Mouse (Mus musculus) urinary bladder, adult 2 months (tissue): Measurements from ENCODE around the gene Trappc6a. TPM values are rescaled to one million over a fixed set of nuclear protein-coding genes. Genes with fewer than 3 reads are reported as not detected.

ENCODE experiments used
- DNase-seq: peaks from one replicate; pipeline ENCODE4 v3.0.0; 2022; ENCODE audit warnings: low spot score
- polyA plus RNA-seq: library from polyadenylated mRNA; depleted of rRNA; stranded (reverse); fragments of >200 nt; gene quantifications from 2 replicates; pipeline ENCODE4 v1.2.3, GENCODE M21; 2012; rRNA removed

The Trappc6a gene
- polyA plus RNA-seq, 1 experiment = 77.3 TPM

- DNase-seq = no peak
Measured at GRCm38 (mm10) chr7:19561431-19561764, 53.2 kb downstream of the Trappc6a start.

GRCm38 (mm10) chr7:19561765-19562642 lies 53.8 kb downstream of the Trappc6a start:
- DNase-seq = peak; percentile 87

DNA sequence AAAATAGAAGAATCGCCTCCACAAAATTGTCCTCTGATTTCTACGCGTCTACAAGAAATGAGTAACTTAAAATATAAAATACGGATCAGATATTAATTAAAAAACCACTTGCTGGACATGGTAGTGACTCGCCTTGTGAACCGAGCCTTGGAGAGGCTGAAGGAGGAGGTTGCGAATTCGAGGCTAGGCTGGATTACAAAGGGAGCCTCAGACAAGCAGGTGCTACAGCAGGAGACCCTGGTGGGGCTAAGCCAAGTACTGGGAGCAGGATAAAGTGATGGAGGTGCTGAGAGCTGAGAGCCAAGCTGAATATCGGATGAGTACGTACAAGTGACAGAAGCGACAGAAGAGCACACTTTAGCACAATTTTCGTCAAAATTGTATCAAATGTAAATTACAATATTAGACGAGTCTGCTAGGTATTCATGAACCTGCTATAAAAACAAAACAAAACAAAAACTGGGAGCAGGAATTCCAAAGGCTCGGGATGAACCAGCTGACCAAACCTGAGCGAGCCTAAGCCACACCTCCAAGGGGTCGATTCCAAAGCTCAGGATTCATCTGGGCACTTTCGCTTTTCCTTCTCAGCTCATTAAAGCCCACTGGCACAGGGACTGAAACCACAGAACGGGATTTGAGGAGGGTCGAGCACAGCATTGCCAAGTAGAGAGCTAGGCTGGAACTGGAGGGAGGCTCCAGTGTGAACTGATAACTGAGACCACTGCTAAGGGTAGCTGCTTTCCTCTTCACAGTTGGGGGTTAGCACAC lies 54.6 kb downstream of the Trappc6a start, which contains the start of gene Ppp1r37:
TSS of gene Ppp1r37 (minus strand) at position 434 of the 768 bp plus-strand sequence.
- DNase-seq = no peak

- no peak for DNase-seq
Measured at GRCm38 (mm10) chr7:19563884-19564283, 55.7 kb downstream of the Trappc6a start.

GRCm38 (mm10) chr7:19564455-19564854 lies 56.3 kb downstream of the Trappc6a start:
- no peak for DNase-seq

Other genes starting within 250 kb of the Trappc6a start
- 133 and 146 TPM in 2 replicates for gene Vasp, start 236.6 kb upstream of the Trappc6a start, polyA plus RNA-seq
- gene Ppm1n, start 228.3 kb upstream of the Trappc6a start, polyA plus RNA-seq = 0.04 and 0.29 TPM in 2 replicates
- 36.2 and 45.7 TPM in 2 replicates for gene Rtn2, start 225.8 kb upstream of the Trappc6a start, polyA plus RNA-seq
- gene Fosb, start 198.3 kb upstream of the Trappc6a start, polyA plus RNA-seq = 1.5 and 2.6 TPM in 2 replicates
- gene Ercc1, start 163.6 kb upstream of the Trappc6a start, polyA plus RNA-seq = 42.3 and 47.5 TPM in 2 replicates
- gene Cd3eap, start 148.9 kb upstream of the Trappc6a start, polyA plus RNA-seq = 8.9 and 9.8 TPM in 2 replicates
- 16.5 and 19.6 TPM in 2 replicates for gene Ppp1r13l, start 148.6 kb upstream of the Trappc6a start, polyA plus RNA-seq
- 23.8 and 24.5 TPM in 2 replicates for gene Ercc2, start 126.4 kb upstream of the Trappc6a start, polyA plus RNA-seq
- gene Klc3, start 104.3 kb upstream of the Trappc6a start, polyA plus RNA-seq = 6.5 and 7.9 TPM in 2 replicates
- 417 and 477 TPM in 2 replicates for gene Ckm, start 103.6 kb upstream of the Trappc6a start, polyA plus RNA-seq
- 13.3 and 19.4 TPM in 2 replicates for gene Mark4, start 49.6 kb upstream of the Trappc6a start, polyA plus RNA-seq
- gene Exoc3l2, start 45.1 kb upstream of the Trappc6a start, polyA plus RNA-seq = 8.4 and 10.2 TPM in 2 replicates
- gene Bloc1s3, start within 50 bp of the Trappc6a start, polyA plus RNA-seq = 6.6 and 7.4 TPM in 2 replicates
- gene Nkpd1, start 9.4 kb downstream of the Trappc6a start, polyA plus RNA-seq = 1.5 and 1.6 TPM in 2 replicates
- gene Ppp1r37, start 54.7 kb downstream of the Trappc6a start, polyA plus RNA-seq = 61.4 and 64.8 TPM in 2 replicates
- gene Zfp296, start 68.9 kb downstream of the Trappc6a start, polyA plus RNA-seq = 6.2 and 7.0 TPM in 2 replicates
- 69.0 TPM in 2 replicates for gene Gemin7, start 69.2 kb downstream of the Trappc6a start, polyA plus RNA-seq
- gene Clasrp, start 96.1 kb downstream of the Trappc6a start, polyA plus RNA-seq = 68.9 and 76.5 TPM in 2 replicates
- gene Relb, start 121.0 kb downstream of the Trappc6a start, polyA plus RNA-seq = 22.5 and 23.5 TPM in 2 replicates
- 54.8 and 64.2 TPM in 2 replicates for gene Clptm1, start 156.6 kb downstream of the Trappc6a start, polyA plus RNA-seq
- gene Apoc2, start 169.5 kb downstream of the Trappc6a start, polyA plus RNA-seq = 0.86 and 1.1 TPM in 2 replicates
- gene Gm44805, start 173.0 kb downstream of the Trappc6a start, polyA plus RNA-seq = not detected in 2 replicates
- gene Apoc4, start 173.1 kb downstream of the Trappc6a start, polyA plus RNA-seq = 0.19 and 0.28 TPM in 2 replicates
- gene Apoc1, start 184.3 kb downstream of the Trappc6a start, polyA plus RNA-seq = 54.0 and 72.3 TPM in 2 replicates
- gene Apoe, start 190.8 kb downstream of the Trappc6a start, polyA plus RNA-seq = 1,139 and 1,516 TPM in 2 replicates
- 50.6 and 62.6 TPM in 2 replicates for gene Tomm40, start 207.0 kb downstream of the Trappc6a start, polyA plus RNA-seq
- 37.9 and 38.6 TPM in 2 replicates for gene Nectin2, start 242.1 kb downstream of the Trappc6a start, polyA plus RNA-seq